Mouse (Mus musculus) hindbrain, embryonic 15.5 days (tissue): ENCODE measurements around the gene Col4a1. TPM values are rescaled to one million over a fixed set of nuclear protein-coding genes. Genes with fewer than 3 reads are reported as not detected.

Source experiments
- ATAC-seq: fragments of 200-750 bp; cut with Nextera tagmentation; 2 replicates; pipeline ENCODE4 v1.8.0; 2017; ENCODE audit warnings: low read depth, moderate number of reproducible peaks, moderate TSS enrichment; ENCODE audit not compliant: low FRiP score
- H3K27ac ChIP-seq: fragments of 300-500 bp; sonication (generic); replicated peaks from 2 replicates; pipeline ENCODE4 v1.5.1; 2015; ENCODE audit warnings: mild to moderate bottlenecking, inconsistent platforms
- H3K27me3 ChIP-seq: fragments of 300-500 bp; sonication (generic); 2 replicates; pipeline ENCODE4 v1.6.1; 2015; ENCODE audit warnings: control low read depth, inconsistent platforms
- H3K36me3 ChIP-seq: fragments of 300-500 bp; sonication (generic); 2 replicates; pipeline ENCODE4 v1.6.1; 2015; ENCODE audit warnings: control low read depth, inconsistent platforms
- H3K4me1 ChIP-seq: fragments of 300-500 bp; sonication (generic); replicated peaks from 2 replicates; pipeline ENCODE4 v1.6.1; 2015; ENCODE audit warnings: control low read depth, inconsistent platforms
- H3K4me2 ChIP-seq: fragments of 300-500 bp; sonication (generic); 2 replicates; pipeline ENCODE4 v1.6.1; 2015; ENCODE audit warnings: moderate library complexity, mild to moderate bottlenecking, inconsistent platforms
- H3K4me3 ChIP-seq: fragments of 300-500 bp; sonication (generic); 2 replicates; pipeline ENCODE4 v1.5.1; 2015; ENCODE audit warnings: mild to moderate bottlenecking, inconsistent platforms
- H3K9ac ChIP-seq: fragments of 300-500 bp; sonication (generic); 2 replicates; pipeline ENCODE4 v1.6.1; 2015; ENCODE audit warnings: inconsistent platforms
- H3K9me3 ChIP-seq: fragments of 300-500 bp; sonication (generic); 2 replicates; pipeline ENCODE4 v1.6.1; 2016; ENCODE audit warnings: control low read depth, inconsistent platforms
- WGBS: fragments of 180-500 bp; shearing (Covaris S2); methylation state at CpG from one replicate; pipeline ENCODE4 v1.1.7; 2015; 5-methylcytosine and 5-hydroxymethylcytosine counted together
- polyA plus RNA-seq: library from polyadenylated mRNA; unstranded; fragments of >200 nt; fragmentation: Nextera tagmentation; extraction: Ambion mirVana; gene quantifications from 2 replicates; pipeline ENCODE4 v1.2.1, GENCODE M21; 2015

The Col4a1 gene
- polyA plus RNA-seq, 1 experiment from 2014 or later: 92.1 TPM

GRCm38 (mm10) chr8:11296282-11296943, 16.2 kb downstream of the Col4a1 start:
- H3K27me3 ChIP-seq: no peaks in the 10 kb centered on the region
- H3K27ac ChIP-seq: no peak overlapping the region
- no peak overlapping the region for H3K9ac ChIP-seq
- H3K9me3 ChIP-seq: no peaks in the 10 kb centered on the region
- H3K4me2 ChIP-seq: no peak overlapping the region
- no peaks in the 10 kb centered on the region for H3K36me3 ChIP-seq
- no peak for ATAC-seq
- H3K4me1 ChIP-seq: no peaks in the 10 kb centered on the region
- 84% methylated on average over 10 of the region's 10 CpGs for WGBS
- no peak overlapping the region for H3K4me3 ChIP-seq

GRCm38 (mm10) chr8:11292611-11293010, 20.0 kb downstream of the Col4a1 start:
- no peaks in the 10 kb centered on the region for H3K9me3 ChIP-seq

GRCm38 (mm10) chr8:11290533-11290932, 22.1 kb downstream of the Col4a1 start:
- Histone ChIP-seq H3K4me3 (no peak overlapping the region), H3K27me3 (no peaks in the 10 kb centered on the region), H3K4me1 (no peaks in the 10 kb centered on the region), H3K9me3 (no peaks in the 10 kb centered on the region), H3K36me3 (no peaks in the 10 kb centered on the region), H3K9ac (no peak overlapping the region), H3K27ac (no peak overlapping the region), H3K4me2 (no peak overlapping the region)
- ATAC-seq: no peak
- WGBS: 0% methylated on average over 1 of the region's 1 CpGs

More at GRCm38 (mm10) chr8:11292611-11293010, 20.0 kb downstream of the Col4a1 start:
- no peak for ATAC-seq
- H3K4me3 ChIP-seq: no peak overlapping the region
- H3K27me3 ChIP-seq: no peaks in the 10 kb centered on the region
- no peak overlapping the region for H3K9ac ChIP-seq
- H3K27ac ChIP-seq: no peak overlapping the region
- no peaks in the 10 kb centered on the region for H3K36me3 ChIP-seq
- WGBS: 64% methylated on average over 3 of the region's 3 CpGs
- H3K4me1 ChIP-seq: no peaks in the 10 kb centered on the region
- no peak overlapping the region for H3K4me2 ChIP-seq

- Histone ChIP-seq H3K36me3 (no peaks in the 10 kb centered on the region), H3K27ac (no peak overlapping the region), H3K9me3 (no peaks in the 10 kb centered on the region), H3K9ac (no peak overlapping the region), H3K4me2 (no peak overlapping the region), H3K27me3 (no peaks in the 10 kb centered on the region), H3K4me1 (0 out of 2 replicates have a peak, but pooled peaks cover 2% of the 10 kb centered on the region), H3K4me3 (no peak overlapping the region)
- ATAC-seq: no peak
- WGBS: 52% methylated on average over 6 of the region's 6 CpGs
These were observed 24.3 kb downstream of the Col4a1 start for GRCm38 (mm10) chr8:11288286-11288685.

- H3K4me1 ChIP-seq: peaks cover 8% of the 10 kb centered on the region
- no peaks in the 10 kb centered on the region for H3K27me3 ChIP-seq
- H3K4me2 ChIP-seq: no peak overlapping the region
- WGBS: 38% methylated on average over 3 of the region's 3 CpGs
- no peaks in the 10 kb centered on the region for H3K9me3 ChIP-seq
- no peak overlapping the region for H3K27ac ChIP-seq
- H3K9ac ChIP-seq: no peak overlapping the region
- H3K4me3 ChIP-seq: no peak overlapping the region
- no peaks in the 10 kb centered on the region for H3K36me3 ChIP-seq
- ATAC-seq: no peak
These were observed 25.5 kb downstream of the Col4a1 start for GRCm38 (mm10) chr8:11287139-11287538.

GRCm38 (mm10) chr8:11285437-11285836, 27.2 kb downstream of the Col4a1 start:
- 78% methylated on average over 4 of the region's 4 CpGs for WGBS
- H3K27ac ChIP-seq: no peak overlapping the region
- no peaks in the 10 kb centered on the region for H3K27me3 ChIP-seq

GRCm38 (mm10) chr8:11283217-11283616, 29.4 kb downstream of the Col4a1 start:
- no peak for ATAC-seq
- Histone ChIP-seq H3K4me2 (no peak overlapping the region), H3K9me3 (no peaks in the 10 kb centered on the region), H3K27me3 (no peaks in the 10 kb centered on the region), H3K4me1 (peaks cover 24% of the 10 kb centered on the region), H3K27ac (no peak overlapping the region), H3K4me3 (no peak overlapping the region), H3K36me3 (no peaks in the 10 kb centered on the region), H3K9ac (no peak overlapping the region)
- 54% methylated on average over 10 of the region's 10 CpGs for WGBS

More at GRCm38 (mm10) chr8:11285437-11285836, 27.2 kb downstream of the Col4a1 start:
- Histone ChIP-seq H3K9me3 (no peaks in the 10 kb centered on the region), H3K9ac (no peak overlapping the region), H3K36me3 (no peaks in the 10 kb centered on the region), H3K4me3 (no peak overlapping the region), H3K4me2 (no peak overlapping the region), H3K4me1 (peaks cover 11% of the 10 kb centered on the region)
- no peak for ATAC-seq

GRCm38 (mm10) chr8:11282696-11283095, 29.9 kb downstream of the Col4a1 start:
- Histone ChIP-seq H3K9ac (no peak overlapping the region), H3K36me3 (no peaks in the 10 kb centered on the region), H3K4me3 (no peak overlapping the region), H3K4me2 (no peak overlapping the region), H3K27me3 (no peaks in the 10 kb centered on the region), H3K4me1 (peaks cover 27% of the 10 kb centered on the region), H3K27ac (no peak overlapping the region), H3K9me3 (no peaks in the 10 kb centered on the region)
- ATAC-seq: no peak
- WGBS: 79% methylated on average over 7 of the region's 7 CpGs

- Histone ChIP-seq H3K4me3 (no peak overlapping the region), H3K9me3 (no peaks in the 10 kb centered on the region), H3K36me3 (no peaks in the 10 kb centered on the region), H3K9ac (no peak overlapping the region), H3K4me1 (peaks cover 31% of the 10 kb centered on the region), H3K27ac (no peak overlapping the region), H3K4me2 (no peak overlapping the region), H3K27me3 (no peaks in the 10 kb centered on the region)
- WGBS: 54% methylated on average over 10 of the region's 10 CpGs
- ATAC-seq: peak; percentile 42; the same call in 1 of the 2 replicates
These were observed 30.5 kb downstream of the Col4a1 start for GRCm38 (mm10) chr8:11282139-11282538.

- H3K9ac ChIP-seq: no peak overlapping the region
- no peak overlapping the region for H3K4me2 ChIP-seq
- no peak for ATAC-seq
- no peaks in the 10 kb centered on the region for H3K27me3 ChIP-seq
- no peaks in the 10 kb centered on the region for H3K9me3 ChIP-seq
- no peak overlapping the region for H3K4me3 ChIP-seq
- peaks cover 31% of the 10 kb centered on the region for H3K4me1 ChIP-seq
- 68% methylated on average over 10 of the region's 10 CpGs for WGBS
- H3K36me3 ChIP-seq: no peaks in the 10 kb centered on the region
- H3K27ac ChIP-seq: no peak overlapping the region
These were observed 31.8 kb downstream of the Col4a1 start for GRCm38 (mm10) chr8:11280721-11281268.

GRCm38 (mm10) chr8:11279296-11279826, 33.3 kb downstream of the Col4a1 start:
- ATAC-seq: peak; percentile 10; the same call in 1 of the 2 replicates
- H3K36me3 ChIP-seq: no peaks in the 10 kb centered on the region
- no peaks in the 10 kb centered on the region for H3K27me3 ChIP-seq
- no peak overlapping the region for H3K27ac ChIP-seq
- H3K4me3 ChIP-seq: no peak overlapping the region
- H3K4me2 ChIP-seq: no peak overlapping the region
- H3K9me3 ChIP-seq: no peaks in the 10 kb centered on the region
- 62% methylated on average over 20 of the region's 20 CpGs for WGBS
- H3K4me1 ChIP-seq: peaks cover 31% of the 10 kb centered on the region
- no peak overlapping the region for H3K9ac ChIP-seq

- Histone ChIP-seq H3K27ac (peak overlapping the region; percentile 65), H3K4me2 (no peak overlapping the region), H3K4me3 (no peak overlapping the region), H3K27me3 (no peaks in the 10 kb centered on the region), H3K36me3 (no peaks in the 10 kb centered on the region), H3K4me1 (peaks cover 28% of the 10 kb centered on the region), H3K9ac (no peak overlapping the region), H3K9me3 (no peaks in the 10 kb centered on the region)
- ATAC-seq: peak; percentile 51; the same call in 1 of the 2 replicates
- 43% methylated on average over 4 of the region's 4 CpGs for WGBS
These were observed 34.5 kb downstream of the Col4a1 start for GRCm38 (mm10) chr8:11278101-11278611.
